Mouse (Mus musculus): ENCODE results near the gene Nup35.

- TF ChIP-seq POLR2A (IDR thresholded peaks at IDR 0.05; ENCODE audit: extremely low read depth, insufficient read depth, low read length) (no peak), CTCF (IDR thresholded peaks at IDR 0.05; ENCODE audit: low read depth, low read length) (no peak)
Measured at GRCm38 (mm10) chr2:80579253-80579891, 37.7 kb upstream of the Nup35 start.
